Mouse (Mus musculus) spleen, adult 10 weeks (tissue): ENCODE results near the gene Spty2d1. TPM values are rescaled to one million over a fixed set of nuclear protein-coding genes. Genes with fewer than 3 reads are reported as not detected.

Experiments used
- polyA plus RNA-seq: library from polyadenylated mRNA; stranded (reverse); fragments of 350-450 nt; fragmentation: Illumina TruSeq; extraction: RNeasy Lipid Tissue Mini Kit (QIAGEN cat#74804); gene quantifications from one replicate; pipeline ENCODE4 v1.2.3, GENCODE M21; 2015; ENCODE audit warnings: low replicate concordance; ENCODE audit not compliant: insufficient read depth

The Spty2d1 gene
- 29.6 TPM for polyA plus RNA-seq

GRCm38 (mm10) chr7:47008168-47008993 is at the start of gene Spty2d1:
Spty2d1 (minus strand) TSS chr7:47008411.

GRCm38 (mm10) chr7:47050366-47050765 is 42.2 kb upstream of the Spty2d1 start, which contains the start of gene Tmem86a:
Tmem86a (plus strand) TSS chr7:47050601.

GRCm38 (mm10) chr7:46983280-46983679 is 24.9 kb downstream of the Spty2d1 start, which contains the start of gene Gm9999:
Gm9999 (plus strand) TSS chr7:46983580.

GRCm38 (mm10) chr7:46957831-46958691 is 50.1 kb downstream of the Spty2d1 start, which contains the start of gene Uevld:
Uevld (minus strand) TSS chr7:46958527.

Other genes starting within 250 kb of the Spty2d1 start
- 62.5 TPM for gene Hps5, start 212.3 kb downstream of the Spty2d1 start, polyA plus RNA-seq
- gene Gtf2h1, start 212.3 kb downstream of the Spty2d1 start, polyA plus RNA-seq: 56.3 TPM
- gene Ldha, start 166.9 kb downstream of the Spty2d1 start, polyA plus RNA-seq: 238 TPM
- not detected for gene Ldhc, start 147.2 kb downstream of the Spty2d1 start, polyA plus RNA-seq
- 96.7 TPM for gene Tsg101, start 88.4 kb downstream of the Spty2d1 start, polyA plus RNA-seq
- 11.0 TPM for gene Uevld, start 49.9 kb downstream of the Spty2d1 start, polyA plus RNA-seq
- gene Gm9999, start 24.8 kb downstream of the Spty2d1 start, polyA plus RNA-seq: not detected
- gene Tmem86a, start 42.2 kb upstream of the Spty2d1 start, polyA plus RNA-seq: 24.0 TPM
- 0.21 TPM for gene Ptpn5, start 125.3 kb upstream of the Spty2d1 start, polyA plus RNA-seq
- gene Mrgpra6, start 196.5 kb upstream of the Spty2d1 start, polyA plus RNA-seq: not detected
- not detected for gene Mrgpra9, start 244.4 kb upstream of the Spty2d1 start, polyA plus RNA-seq